Mouse (Mus musculus) adrenal gland, postnatal 0 days (tissue): ENCODE data around the gene Denr. TPM values are rescaled to one million over a fixed set of nuclear protein-coding genes. Genes with fewer than 3 reads are reported as not detected.

Experiments used
- polyA plus RNA-seq: library from polyadenylated mRNA; unstranded; fragments of >200 nt; fragmentation: Nextera tagmentation; extraction: Ambion mirVana; gene quantifications from 2 replicates; pipeline ENCODE4 v1.2.1, GENCODE M21; 2015

Gene Denr
- polyA plus RNA-seq, result 92.2 and 107 TPM in 2 replicates

DNA sequence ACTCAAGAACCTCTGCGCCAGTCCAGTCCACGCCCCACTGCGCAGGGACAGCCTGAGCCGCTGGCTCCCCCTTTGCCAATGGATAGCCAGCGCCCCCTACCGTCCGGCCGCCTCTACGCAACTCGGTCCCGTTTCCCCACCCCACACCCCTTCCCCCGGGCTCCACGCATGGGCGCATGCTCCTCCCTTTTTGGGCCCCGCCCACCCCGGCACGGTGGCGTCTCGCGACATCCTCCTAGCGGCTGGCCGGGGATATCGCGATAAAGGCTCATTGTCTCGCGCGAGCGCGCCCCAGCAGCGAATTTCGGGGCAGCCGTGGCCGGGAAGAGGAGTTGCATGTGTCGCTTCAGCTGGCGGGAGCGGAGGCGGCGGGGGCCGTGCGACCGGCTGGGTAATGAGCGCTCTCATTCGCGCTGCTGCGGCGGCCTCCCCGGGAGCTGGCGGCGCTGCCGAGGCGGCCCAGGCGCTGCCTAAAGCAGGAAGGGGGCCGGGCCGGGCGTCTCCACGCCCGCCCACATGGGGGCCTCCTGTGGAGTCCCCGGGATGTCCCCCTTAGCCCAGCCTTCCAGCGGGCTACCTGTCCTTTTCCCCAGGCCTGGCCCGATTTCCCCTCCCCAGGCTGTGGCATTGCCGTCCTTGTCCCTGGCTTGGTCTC is at the start of gene Denr:
Gene Denr, plus strand, starts transcription at position 200 of the 655 bp plus-strand sequence.

DNA sequence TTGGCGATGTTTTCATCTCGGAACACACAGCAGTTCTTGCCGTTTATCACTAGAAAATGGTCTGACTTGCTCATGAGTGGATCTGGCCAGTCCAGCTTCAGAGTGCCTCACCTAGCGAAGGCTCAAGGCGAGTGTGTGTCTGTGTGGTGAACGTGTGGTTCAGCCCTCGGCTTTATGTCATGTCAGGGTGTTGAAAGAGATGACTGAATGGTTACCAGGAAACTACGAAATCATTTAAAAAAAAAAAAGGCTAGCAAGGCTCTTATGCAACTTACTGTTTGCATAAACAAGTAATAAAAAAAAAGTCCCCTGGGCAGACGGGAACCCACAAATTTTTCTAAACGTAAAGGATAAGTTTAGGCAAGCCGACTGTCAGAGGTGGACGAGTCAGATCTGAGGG is 41.6 kb upstream of the Denr start, which contains the start of gene Hcar2:
Gene Hcar2, minus strand, starts transcription at position 135 of the 400 bp plus-strand sequence.

DNA sequence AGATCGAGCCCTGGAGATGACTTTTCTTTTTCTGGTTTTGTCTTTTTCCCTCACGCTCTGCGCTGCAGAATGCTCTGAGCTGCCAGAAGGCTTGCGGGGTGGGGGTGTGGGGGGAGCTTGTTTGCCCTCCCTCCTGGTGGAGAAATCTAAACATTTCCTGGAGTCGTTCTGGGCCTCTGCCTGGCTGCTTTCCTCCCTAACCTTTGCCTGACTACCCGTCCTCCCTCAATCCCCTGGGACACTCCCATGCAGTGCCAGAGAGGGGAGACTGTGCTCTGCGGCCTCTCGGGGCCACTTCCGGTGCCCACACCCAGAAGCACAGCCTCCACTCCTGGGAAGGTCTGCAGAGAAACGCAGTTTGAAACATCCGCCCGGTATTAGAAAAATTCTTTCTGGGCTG is 27.0 kb upstream of the Denr start, which contains the start of gene Hcar1:
Gene Hcar1, minus strand, starts transcription at position 93 of the 400 bp plus-strand sequence.

DNA sequence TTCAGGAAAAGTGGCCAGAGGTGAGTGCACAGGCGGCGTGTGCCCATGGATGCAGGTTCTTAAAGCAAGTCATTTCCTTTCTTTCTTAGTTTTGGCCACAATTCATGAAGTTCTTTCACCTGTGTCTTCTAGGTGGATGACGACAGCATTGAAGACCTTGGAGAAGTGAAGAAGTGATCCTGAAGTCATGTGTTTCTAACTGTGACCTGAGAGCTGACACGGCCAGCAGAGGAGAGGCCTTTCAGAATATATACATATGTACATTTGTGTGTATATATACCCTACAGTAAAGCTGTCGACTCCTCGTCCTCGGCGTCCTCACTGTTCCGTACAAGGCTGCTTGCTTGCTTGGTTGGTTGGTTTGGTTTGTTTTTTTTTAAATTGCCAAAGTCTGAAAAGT is 20.1 kb downstream of the Denr start, which contains the start of gene Gm43518:
Gene Gm43518, plus strand, starts transcription at position 301 of the 400 bp plus-strand sequence.

DNA sequence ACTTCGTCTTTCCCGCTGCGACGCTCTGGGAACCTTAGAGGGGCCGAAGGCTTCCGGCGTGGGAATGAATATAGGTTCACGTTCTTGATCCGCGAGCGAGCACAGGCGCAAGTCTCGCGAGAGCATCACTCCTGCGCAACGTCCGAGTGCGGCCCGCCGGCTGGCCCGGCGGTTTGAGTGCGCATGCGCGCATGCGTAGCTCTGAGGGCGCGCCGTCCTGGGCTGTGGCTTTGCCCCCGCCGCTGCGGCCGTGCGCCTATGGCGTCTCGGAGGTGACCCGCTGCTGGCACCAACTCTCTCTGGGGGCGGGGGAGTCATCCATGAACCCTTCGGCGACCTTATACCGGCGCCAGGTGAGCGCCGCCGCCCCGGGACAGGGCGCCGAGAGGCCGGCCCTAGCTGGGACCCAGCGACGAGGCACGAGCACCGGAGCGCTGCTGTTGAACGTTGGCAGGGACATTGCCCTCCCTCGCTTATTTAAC is 23.6 kb downstream of the Denr start, which contains the start of gene Ccdc62:
Gene Ccdc62, plus strand, starts transcription at position 172 of the 482 bp plus-strand sequence.

GRCm38 (mm10) chr5:123973299-123974178 is 66.6 kb downstream of the Denr start, which contains the start of gene Hip1r:
Gene Hip1r, plus strand, starts transcription at chr5:123973628.

Other genes with a start within 250 kb of the Denr start
- 24.4 and 37.5 TPM in 2 replicates for gene Clip1, start 222.6 kb upstream of the Denr start, polyA plus RNA-seq
- gene Zcchc8, start 186.1 kb upstream of the Denr start, polyA plus RNA-seq, result 27.6 and 38.0 TPM in 2 replicates
- 120 and 122 TPM in 2 replicates for gene Rsrc2, start 157.8 kb upstream of the Denr start, polyA plus RNA-seq
- 4.3 and 7.0 TPM in 2 replicates for gene Kntc1, start 157.5 kb upstream of the Denr start, polyA plus RNA-seq
- 0.19 and 0.41 TPM in 2 replicates for gene Hcar2, start 41.7 kb upstream of the Denr start, polyA plus RNA-seq
- 1.8 and 2.4 TPM in 2 replicates for gene Hcar1, start 27.2 kb upstream of the Denr start, polyA plus RNA-seq
- 1.1 and 2.8 TPM in 2 replicates for gene Gm43518, start 20.2 kb downstream of the Denr start, polyA plus RNA-seq
- 5.0 and 6.9 TPM in 2 replicates for gene Ccdc62, start 23.5 kb downstream of the Denr start, polyA plus RNA-seq
- 5.0 and 5.5 TPM in 2 replicates for gene Hip1r, start 66.5 kb downstream of the Denr start, polyA plus RNA-seq
- gene Vps37b, start 125.1 kb downstream of the Denr start, polyA plus RNA-seq, result 33.5 and 60.7 TPM in 2 replicates
- gene Abcb9, start 188.6 kb downstream of the Denr start, polyA plus RNA-seq, result 2.7 and 3.5 TPM in 2 replicates
- 29.7 and 52.4 TPM in 2 replicates for gene Ogfod2, start 205.1 kb downstream of the Denr start, polyA plus RNA-seq
- 82.9 and 100 TPM in 2 replicates for gene Arl6ip4, start 208.9 kb downstream of the Denr start, polyA plus RNA-seq